Mouse (Mus musculus) mature B cell (primary cell): ENCODE measurements around the gene Mri1.

Experiments used
- in situ Hi-C: fragments of 300-500 bp; cut with MboI; formaldehyde crosslinking; loops from 2 replicates; pipeline ENCODE4 v1.14.3; 2019

The Mri1 gene

GRCm38 (mm10) chr8:84236410-84236997 is 20.6 kb downstream of the Mri1 start:
- in situ Hi-C loops = no loop called here

- in situ Hi-C loops = no loop called here
Observed at GRCm38 (mm10) chr8:84235746-84236409, 21.2 kb downstream of the Mri1 start.

- in situ Hi-C loops = no loop called here
Observed at GRCm38 (mm10) chr8:84233055-84233454, 24.1 kb downstream of the Mri1 start.

- in situ Hi-C loops = no loop called here
Observed at GRCm38 (mm10) chr8:84230735-84231134, 26.4 kb downstream of the Mri1 start.

GRCm38 (mm10) chr8:84223322-84224029 is 33.6 kb downstream of the Mri1 start:
- in situ Hi-C loops = no loop called here

GRCm38 (mm10) chr8:84222566-84223165 is 34.5 kb downstream of the Mri1 start:
- in situ Hi-C loops = no loop called here

- in situ Hi-C loops = no loop called here
Observed at GRCm38 (mm10) chr8:84220105-84220504, 37.0 kb downstream of the Mri1 start.

GRCm38 (mm10) chr8:84218143-84218542 is 39.0 kb downstream of the Mri1 start:
- in situ Hi-C loops = no loop called here

GRCm38 (mm10) chr8:84217206-84217605 is 39.9 kb downstream of the Mri1 start:
- in situ Hi-C loops = no loop called here

GRCm38 (mm10) chr8:84213277-84213676 is 43.8 kb downstream of the Mri1 start:
- in situ Hi-C loops = no loop called here

GRCm38 (mm10) chr8:84211881-84212563 is 45.1 kb downstream of the Mri1 start:
- in situ Hi-C loops = no loop called here

- in situ Hi-C loops = no loop called here
Observed at GRCm38 (mm10) chr8:84211202-84211601, 45.9 kb downstream of the Mri1 start.

- in situ Hi-C loops = no loop called here
Observed at GRCm38 (mm10) chr8:84210167-84210791, 46.8 kb downstream of the Mri1 start.

GRCm38 (mm10) chr8:84208381-84209380 is 48.4 kb downstream of the Mri1 start:
- in situ Hi-C loops = no loop called here

GRCm38 (mm10) chr8:84207811-84208210 is 49.3 kb downstream of the Mri1 start:
- in situ Hi-C loops = no loop called here

GRCm38 (mm10) chr8:84206666-84207065 is 50.5 kb downstream of the Mri1 start:
- in situ Hi-C loops = no loop called here

- in situ Hi-C loops = no loop called here
Observed at GRCm38 (mm10) chr8:84205073-84205472, 52.1 kb downstream of the Mri1 start.

- in situ Hi-C loops = no loop called here
Observed at GRCm38 (mm10) chr8:84203975-84204772, 53.0 kb downstream of the Mri1 start.
